26 mouse cellular contexts compared by ENCODE assay signal in genomic region chr12:79047203-79047602, GRCm38 (mm10). TPM values are rescaled to one million over a fixed set of nuclear protein-coding genes. Genes with fewer than 3 reads are reported as not detected.
DNase-seq lines count a peak whose midpoint lies in the region; ATAC-seq and TF ChIP-seq lines count a peak whose summit lies in the region.
"Had no signal": no experiment of that assay in that cellular context is flagged by ENCODE, and none has a peak within 500 bp of the region (broad histone marks: within the 10 kb centered on the region; RNA-seq: fewer than 3 reads in every experiment).

No protein-coding gene starts in this region.

- intact Hi-C loops in gastrocnemius, postnatal 36 days (cut with DNase I) = no loop called here

- no peak overlapping the region for H3K27ac ChIP-seq in intestine, postnatal 0 days (ENCODE audit: low read depth, low read length)
- no peak overlapping the region for H3K27ac ChIP-seq in intestine, embryonic 15.5 days
- H3K27ac ChIP-seq in stomach, embryonic 16.5 days (ENCODE audit: low read length) = no peak overlapping the region
- H3K27ac ChIP-seq: embryonic facial prominence, embryonic 12.5 days; embryonic facial prominence, embryonic 15.5 days; forebrain, embryonic 12.5 days; forebrain, embryonic 15.5 days; heart, adult 2 months; heart, embryonic 10.5 days; heart, embryonic 13.5 days; hindbrain, embryonic 12.5 days; hindbrain, embryonic 15.5 days had no signal

- TF ChIP-seq CTCF in intestine, postnatal 0 days (IDR thresholded peaks at IDR 0.05; ENCODE audit: low read depth) = 0 out of 2 replicates have a peak, but pooled peaks have one; percentile 10

- ATAC-seq in intestine, postnatal 0 days = no peak; the same call in 1 of the 2 replicates
- no peak for ATAC-seq in intestine, embryonic 15.5 days
- ATAC-seq in stomach, embryonic 16.5 days (ENCODE audit: insufficient read depth, low FRiP score) = peak; percentile 28; the same call in 1 of the 2 replicates
- no peak for ATAC-seq in erythroid progenitor cell, adult 5-6 weeks (replicated peaks; ENCODE audit: low FRiP score, poor library complexity, severe bottlenecking)
- ATAC-seq: activated CD4-positive, CD25-positive, alpha-beta regulatory T cell, adult 4 months; forebrain, embryonic 15.5 days had no signal

- DNase-seq in urinary bladder, adult 18-20 months (ENCODE audit: low spot score in 2 of 2) = peak; percentile 27 to 48
- DNase-seq in urinary bladder, postnatal 4 days (ENCODE audit: low spot score in 2 of 2) = no peak
- DNase-seq in large intestine, adult 2 months (ENCODE audit: low read depth, low spot score) = peak; percentile 63
- no peak for DNase-seq in gastrocnemius, postnatal 36 days
- DNase-seq: adrenal gland, adult 8-10 months; adrenal gland, postnatal 25 days; cerebellum, adult 18-20 months; cerebellum, adult 9-10 months; cerebellum, postnatal 14 days; gastrocnemius, postnatal 25 days; heart, adult 2 months; heart, postnatal 14 days; heart, postnatal 4 days had no signal

- H3K9me3 ChIP-seq in intestine, postnatal 0 days (ENCODE audit: control insufficient read depth) = no peaks in the 10 kb centered on the region
- H3K9me3 ChIP-seq in intestine, embryonic 15.5 days = no peaks in the 10 kb centered on the region
- no peaks in the 10 kb centered on the region for H3K9me3 ChIP-seq in stomach, embryonic 16.5 days (replicated peaks; ENCODE audit: control insufficient read depth, low read length)
- H3K9me3 ChIP-seq: embryonic facial prominence, embryonic 12.5 days; embryonic facial prominence, embryonic 15.5 days; forebrain, embryonic 12.5 days; forebrain, embryonic 15.5 days; heart, embryonic 10.5 days; heart, embryonic 13.5 days; hindbrain, embryonic 12.5 days; hindbrain, embryonic 15.5 days had no signal

- peaks cover 16% of the 10 kb centered on the region for H3K36me3 ChIP-seq in intestine, postnatal 0 days (ENCODE audit: control insufficient read depth, insufficient read depth)
- H3K36me3 ChIP-seq in intestine, embryonic 15.5 days = 0 out of 2 replicates have a peak, but pooled peaks cover 2% of the 10 kb centered on the region
- H3K36me3 ChIP-seq in stomach, embryonic 16.5 days (ENCODE audit: control insufficient read depth, insufficient read depth, low read length) = peaks cover 7% of the 10 kb centered on the region; the same call in 1 of the 2 replicates
- H3K36me3 ChIP-seq: embryonic facial prominence, embryonic 12.5 days; embryonic facial prominence, embryonic 15.5 days; hindbrain, embryonic 15.5 days had no signal

- H3K4me1 ChIP-seq in intestine, postnatal 0 days (replicated peaks; ENCODE audit: control insufficient read depth, insufficient read depth, low read length) = no peaks in the 10 kb centered on the region
- no peaks in the 10 kb centered on the region for H3K4me1 ChIP-seq in intestine, embryonic 15.5 days (replicated peaks)
- H3K4me1 ChIP-seq in stomach, embryonic 16.5 days (ENCODE audit: control insufficient read depth, insufficient read depth, low read length) = no peaks in the 10 kb centered on the region
- H3K4me1 ChIP-seq: embryonic facial prominence, embryonic 12.5 days; embryonic facial prominence, embryonic 15.5 days; forebrain, embryonic 12.5 days; forebrain, embryonic 15.5 days; heart, embryonic 10.5 days; hindbrain, embryonic 12.5 days; hindbrain, embryonic 15.5 days had no signal

- no peak overlapping the region for H3K9ac ChIP-seq in intestine, postnatal 0 days (ENCODE audit: low read depth, low read length)
- H3K9ac ChIP-seq in intestine, embryonic 15.5 days = no peak overlapping the region
- H3K9ac ChIP-seq in stomach, embryonic 16.5 days (ENCODE audit: low read length) = no peak overlapping the region
- H3K9ac ChIP-seq: embryonic facial prominence, embryonic 12.5 days; embryonic facial prominence, embryonic 15.5 days; forebrain, embryonic 12.5 days; forebrain, embryonic 15.5 days; heart, embryonic 13.5 days; hindbrain, embryonic 12.5 days; hindbrain, embryonic 15.5 days had no signal

- no peaks in the 10 kb centered on the region for H3K27me3 ChIP-seq in intestine, postnatal 0 days (replicated peaks; ENCODE audit: control insufficient read depth, insufficient read depth, low read length)
- H3K27me3 ChIP-seq in intestine, embryonic 15.5 days (replicated peaks) = no peaks in the 10 kb centered on the region
- H3K27me3 ChIP-seq in stomach, embryonic 16.5 days (ENCODE audit: control insufficient read depth, insufficient read depth, low read length) = no peaks in the 10 kb centered on the region
- H3K27me3 ChIP-seq: embryonic facial prominence, embryonic 12.5 days; embryonic facial prominence, embryonic 15.5 days; forebrain, embryonic 12.5 days; forebrain, embryonic 15.5 days; hindbrain, embryonic 12.5 days; hindbrain, embryonic 15.5 days had no signal

- no peak overlapping the region for H3K4me3 ChIP-seq in intestine, postnatal 0 days (ENCODE audit: low read depth, low read length)
- H3K4me3 ChIP-seq in intestine, embryonic 15.5 days (replicated peaks) = no peak overlapping the region
- no peak overlapping the region for H3K4me3 ChIP-seq in stomach, embryonic 16.5 days (replicated peaks; ENCODE audit: low read length)
- H3K4me3 ChIP-seq: embryonic facial prominence, embryonic 12.5 days; embryonic facial prominence, embryonic 15.5 days; forebrain, embryonic 12.5 days; forebrain, embryonic 15.5 days; heart, adult 2 months; heart, embryonic 10.5 days; heart, embryonic 13.5 days; hindbrain, embryonic 12.5 days; hindbrain, embryonic 15.5 days had no signal

- no peak overlapping the region for H3K4me2 ChIP-seq in intestine, postnatal 0 days (replicated peaks; ENCODE audit: low read depth)
- H3K4me2 ChIP-seq in intestine, embryonic 15.5 days (replicated peaks) = no peak overlapping the region
- no peak overlapping the region for H3K4me2 ChIP-seq in stomach, embryonic 16.5 days (ENCODE audit: low read depth, low read length)
- H3K4me2 ChIP-seq: embryonic facial prominence, embryonic 12.5 days; embryonic facial prominence, embryonic 15.5 days; forebrain, embryonic 12.5 days; forebrain, embryonic 15.5 days; heart, embryonic 13.5 days; hindbrain, embryonic 12.5 days; hindbrain, embryonic 15.5 days had no signal

- 81% methylated on average over 7 of the region's 7 CpGs for WGBS in intestine, postnatal 0 days
- WGBS in intestine, embryonic 15.5 days = 85% methylated on average over 7 of the region's 7 CpGs
- 39% methylated on average over 7 of the region's 7 CpGs for WGBS in large intestine, adult 2 months
- 80% methylated on average over 7 of the region's 7 CpGs for WGBS in stomach, embryonic 16.5 days

RNA-seq across cellular contexts. Expression of gene Plekhh1, which starts 18.2 kb away (rescaled TPM):
- polyA plus RNA-seq in intestine, postnatal 0 days (2015; fragmentation: Nextera tagmentation; extraction: Ambion mirVana) = 12.2 and 12.6 TPM in 2 replicates
- 6.8 and 7.3 TPM in 2 replicates for polyA plus RNA-seq in intestine, embryonic 15.5 days (2015; fragmentation: Nextera tagmentation; extraction: Ambion mirVana)
- 13.3 and 26.2 TPM in 2 replicates for polyA plus RNA-seq in large intestine, adult 2 months (2012; rRNA removed)
- polyA plus RNA-seq in stomach, embryonic 16.5 days (2015; fragmentation: Nextera tagmentation; extraction: Ambion mirVana) = 5.8 and 5.9 TPM in 2 replicates
- total RNA-seq in gastrocnemius, postnatal 36 days (2021) = 1 to 10 TPM; 1.1 to 1.3 TPM
- not detected in 2 replicates for total RNA-seq in erythroid progenitor cell, adult 5-6 weeks (2015; ENCODE audit: low replicate concordance)
- total RNA-seq in erythroid progenitor cell, adult 5-6 weeks (2017; ENCODE audit: low replicate concordance) = 0.83 TPM in 1 of 2 replicates, not detected in the other

RNA-seq across cellular contexts. Expression of gene Tmem229b, which starts 39.8 kb away (rescaled TPM):
- 8.6 and 11.9 TPM in 2 replicates for polyA plus RNA-seq in intestine, postnatal 0 days (2015; fragmentation: Nextera tagmentation; extraction: Ambion mirVana)
- 5.0 and 5.2 TPM in 2 replicates for polyA plus RNA-seq in intestine, embryonic 15.5 days (2015; fragmentation: Nextera tagmentation; extraction: Ambion mirVana)
- 9.8 and 11.0 TPM in 2 replicates for polyA plus RNA-seq in large intestine, adult 2 months (2012; rRNA removed)
- 7.1 and 7.6 TPM in 2 replicates for polyA plus RNA-seq in stomach, embryonic 16.5 days (2015; fragmentation: Nextera tagmentation; extraction: Ambion mirVana)
- 10 to 100 TPM in 1 of 2 experiments, 1 to 10 TPM in 1; 7.0 to 10.4 TPM for total RNA-seq in gastrocnemius, postnatal 36 days (2021)
- total RNA-seq in erythroid progenitor cell, adult 5-6 weeks (2015; ENCODE audit: low replicate concordance) = 10.1 and 13.0 TPM in 2 replicates
- 3.9 and 4.5 TPM in 2 replicates for total RNA-seq in erythroid progenitor cell, adult 5-6 weeks (2017; ENCODE audit: low replicate concordance)

RNA-seq across cellular contexts. Expression of gene Pigh, which starts 42.2 kb away (rescaled TPM):
- polyA plus RNA-seq in intestine, postnatal 0 days (2015; fragmentation: Nextera tagmentation; extraction: Ambion mirVana) = 18.2 and 20.9 TPM in 2 replicates
- polyA plus RNA-seq in intestine, embryonic 15.5 days (2015; fragmentation: Nextera tagmentation; extraction: Ambion mirVana) = 25.4 and 26.0 TPM in 2 replicates
- 8.4 and 13.1 TPM in 2 replicates for polyA plus RNA-seq in large intestine, adult 2 months (2012; rRNA removed)
- 35.0 and 36.7 TPM in 2 replicates for polyA plus RNA-seq in stomach, embryonic 16.5 days (2015; fragmentation: Nextera tagmentation; extraction: Ambion mirVana)
- 1 to 10 TPM; 1.5 to 2.0 TPM for total RNA-seq in gastrocnemius, postnatal 36 days (2021)
- total RNA-seq in erythroid progenitor cell, adult 5-6 weeks (2015; ENCODE audit: low replicate concordance) = 2.1 and 4.0 TPM in 2 replicates
- 1.7 and 4.6 TPM in 2 replicates for total RNA-seq in erythroid progenitor cell, adult 5-6 weeks (2017; ENCODE audit: low replicate concordance)

Comparison
In these comparisons a context has a peak if more than half of its experiments do, and no peak if none do; other contexts are left out.
1. DNase-seq: peak in urinary bladder, adult 18-20 months (2 of 2) and large intestine, adult 2 months (single experiment); none in urinary bladder, postnatal 4 days (0 of 2) and gastrocnemius, postnatal 36 days (0 of 2).